Mouse (Mus musculus): ENCODE results near the gene Oas1f. TPM values are rescaled to one million over a fixed set of nuclear protein-coding genes. Genes with fewer than 3 reads are reported as not detected.
"Not testable (repeated sequence)": the region's sequence is repeated elsewhere in the genome, so short reads cannot be mapped to it uniquely, and the experiment has no call there.

Oas1f gene
- polyA plus RNA-seq, 1 experiment from 2014 or later = not detected

GRCm38 (mm10) chr5:120900666-120901065 is 53.5 kb downstream of the Oas1f start:
- WGBS = 43% methylated on average over 1 of the region's 1 CpGs
- DNase-seq (ENCODE audit: low spot score) = peak; percentile 35
- Histone ChIP-seq H3K4me1 (no peaks in the 10 kb centered on the region), H3K36me3 (no peaks in the 10 kb centered on the region), H3K27me3 (ENCODE audit: insufficient read depth, poor library complexity, severe bottlenecking) (no peaks in the 10 kb centered on the region), H3K4me3 (no peak overlapping the region), H3K9me3 (no peaks in the 10 kb centered on the region), H3K27ac (no peak overlapping the region)

- peak; percentile 27 for DNase-seq (ENCODE audit: low spot score)
- H3K4me1 ChIP-seq = no peaks in the 10 kb centered on the region; the same call in 1 of the 2 replicates
- H3K4me3 ChIP-seq = no peak overlapping the region
- H3K36me3 ChIP-seq = no peaks in the 10 kb centered on the region
- no peaks in the 10 kb centered on the region for H3K9me3 ChIP-seq
- WGBS = 87% methylated on average over 5 of the region's 5 CpGs
- no peaks in the 10 kb centered on the region for H3K27me3 ChIP-seq (ENCODE audit: insufficient read depth, poor library complexity, severe bottlenecking)
- H3K27ac ChIP-seq = no peak overlapping the region
Measured at GRCm38 (mm10) chr5:120902056-120902455, 54.9 kb downstream of the Oas1f start.

- H3K27ac ChIP-seq; H3K9me3 ChIP-seq; H3K4me3 ChIP-seq; H3K27me3 ChIP-seq (ENCODE audit: insufficient read depth, poor library complexity, severe bottlenecking); H3K36me3 ChIP-seq; H3K4me1 ChIP-seq: not testable (repeated sequence)
- peak; percentile 71 for DNase-seq (ENCODE audit: low spot score)
- WGBS = 30% methylated on average over 9 of the region's 12 CpGs
Measured at GRCm38 (mm10) chr5:120906791-120907733, 59.9 kb downstream of the Oas1f start, which contains the start of gene Oas1a. Oas1a (minus strand) TSS chr5:120907521.

Small RNA genes within 50 kb of the gene (microRNA-seq; reads per million reads assigned to microRNA genes)
- not detected for gene Gm22907

Other genes with a start within 250 kb of the Oas1f start
- 11.0 and 11.2 TPM in 2 replicates for gene Rita1, start 234.8 kb upstream of the Oas1f start, polyA plus RNA-seq (2016; fragmentation: Nextera tagmentation; extraction: Ambion mirVana)
- 47.1 and 49.4 TPM in 2 replicates for gene Ddx54, start 234.6 kb upstream of the Oas1f start, polyA plus RNA-seq (2016; fragmentation: Nextera tagmentation; extraction: Ambion mirVana)
- gene Cfap73, start 213.1 kb upstream of the Oas1f start, polyA plus RNA-seq (2016; fragmentation: Nextera tagmentation; extraction: Ambion mirVana) = 0.39 TPM in 1 of 2 replicates, not detected in the other
- 0.16 and 0.60 TPM in 2 replicates for gene Rasal1, start 198.6 kb upstream of the Oas1f start, polyA plus RNA-seq (2016; fragmentation: Nextera tagmentation; extraction: Ambion mirVana)
- gene Dtx1, start 135.4 kb upstream of the Oas1f start, polyA plus RNA-seq (2016; fragmentation: Nextera tagmentation; extraction: Ambion mirVana) = 0.28 and 0.41 TPM in 2 replicates
- gene Oas2, start 97.5 kb upstream of the Oas1f start, polyA plus RNA-seq (2016; fragmentation: Nextera tagmentation; extraction: Ambion mirVana) = not detected in 2 replicates
- 0.29 and 0.37 TPM in 2 replicates for gene Oas3, start 69.7 kb upstream of the Oas1f start, polyA plus RNA-seq (2016; fragmentation: Nextera tagmentation; extraction: Ambion mirVana)
- 0.08 TPM in 1 of 2 replicates, not detected in the other for gene Oas1e, start 51.8 kb upstream of the Oas1f start, polyA plus RNA-seq (2016; fragmentation: Nextera tagmentation; extraction: Ambion mirVana)
- gene Oas1c, start 34.9 kb upstream of the Oas1f start, polyA plus RNA-seq (2016; fragmentation: Nextera tagmentation; extraction: Ambion mirVana) = 0.28 and 0.46 TPM in 2 replicates
- gene Oas1h, start 14.1 kb downstream of the Oas1f start, polyA plus RNA-seq (2016; fragmentation: Nextera tagmentation; extraction: Ambion mirVana) = not detected in 2 replicates
- gene Oas1g, start 40.2 kb downstream of the Oas1f start, polyA plus RNA-seq (2016; fragmentation: Nextera tagmentation; extraction: Ambion mirVana) = not detected in 2 replicates
- 0.26 and 0.38 TPM in 2 replicates for gene Oas1a, start 60.2 kb downstream of the Oas1f start, polyA plus RNA-seq (2016; fragmentation: Nextera tagmentation; extraction: Ambion mirVana)
- not detected in 2 replicates for gene Oas1d, start 67.2 kb downstream of the Oas1f start, polyA plus RNA-seq (2016; fragmentation: Nextera tagmentation; extraction: Ambion mirVana)
- 0.06 TPM in 1 of 2 replicates, not detected in the other for gene Rph3a, start 162.7 kb downstream of the Oas1f start, polyA plus RNA-seq (2016; fragmentation: Nextera tagmentation; extraction: Ambion mirVana)

Measured in heart, embryonic 10.5 days (tissue).